Mouse (Mus musculus): Measurements from ENCODE around the gene H2-DMa.

The H2-DMa gene

GRCm38 (mm10) chr17:34119249-34120179, at the start of gene H2-DMa:
TSS of gene H2-DMa (plus strand) at chr17:34119541.
- peak; percentile 98 for DNase-seq (ENCODE audit: low read depth, low spot score)

- no peak for DNase-seq (ENCODE audit: low read depth, low spot score)
Measured at GRCm38 (mm10) chr17:34072091-34072490, 47.2 kb upstream of the H2-DMa start.

- DNase-seq (ENCODE audit: low read depth, low spot score) = peak; percentile 22
Measured at GRCm38 (mm10) chr17:34075271-34075670, 44.1 kb upstream of the H2-DMa start.

GRCm38 (mm10) chr17:34077549-34077948, 41.8 kb upstream of the H2-DMa start:
- DNase-seq (ENCODE audit: low read depth, low spot score) = peak; percentile 16

GRCm38 (mm10) chr17:34078148-34078547, 41.2 kb upstream of the H2-DMa start:
- no peak for DNase-seq (ENCODE audit: low read depth, low spot score)

- DNase-seq (ENCODE audit: low read depth, low spot score) = no peak
Measured at GRCm38 (mm10) chr17:34079002-34079401, 40.3 kb upstream of the H2-DMa start.

- DNase-seq (ENCODE audit: low read depth, low spot score) = peak; percentile 58
Measured at GRCm38 (mm10) chr17:34079621-34080020, 39.7 kb upstream of the H2-DMa start.

GRCm38 (mm10) chr17:34083104-34083503, 36.2 kb upstream of the H2-DMa start:
- DNase-seq (ENCODE audit: low read depth, low spot score) = no peak

- DNase-seq (ENCODE audit: low read depth, low spot score) = no peak
Measured at GRCm38 (mm10) chr17:34087386-34087785, 32.0 kb upstream of the H2-DMa start.

- no peak for DNase-seq (ENCODE audit: low read depth, low spot score)
Measured at GRCm38 (mm10) chr17:34088124-34088523, 31.2 kb upstream of the H2-DMa start.

- no peak for DNase-seq (ENCODE audit: low read depth, low spot score)
Measured at GRCm38 (mm10) chr17:34090923-34091322, 28.4 kb upstream of the H2-DMa start.

GRCm38 (mm10) chr17:34092197-34092875, 27.0 kb upstream of the H2-DMa start, which contains the start of gene H2-Oa:
TSS of gene H2-Oa (plus strand) at chr17:34092340.
- DNase-seq (ENCODE audit: low read depth, low spot score) = no peak

GRCm38 (mm10) chr17:34093199-34093874, 26.0 kb upstream of the H2-DMa start:
- DNase-seq (ENCODE audit: low read depth, low spot score) = no peak

GRCm38 (mm10) chr17:34094283-34095035, 24.9 kb upstream of the H2-DMa start:
- DNase-seq (ENCODE audit: low read depth, low spot score) = no peak

- DNase-seq (ENCODE audit: low read depth, low spot score) = no peak
Measured at GRCm38 (mm10) chr17:34096497-34097010, 22.8 kb upstream of the H2-DMa start.

- no peak for DNase-seq (ENCODE audit: low read depth, low spot score)
Measured at GRCm38 (mm10) chr17:34097272-34097671, 22.1 kb upstream of the H2-DMa start.

GRCm38 (mm10) chr17:34098709-34099479, 20.4 kb upstream of the H2-DMa start:
- DNase-seq (ENCODE audit: low read depth, low spot score) = no peak

- no peak for DNase-seq (ENCODE audit: low read depth, low spot score)
Measured at GRCm38 (mm10) chr17:34099531-34099930, 19.8 kb upstream of the H2-DMa start.

- no peak for DNase-seq (ENCODE audit: low read depth, low spot score)
Measured at GRCm38 (mm10) chr17:34101185-34101584, 18.2 kb upstream of the H2-DMa start.

GRCm38 (mm10) chr17:34101604-34102032, 17.7 kb upstream of the H2-DMa start:
- DNase-seq (ENCODE audit: low read depth, low spot score) = no peak
